Mouse (Mus musculus): ENCODE measurements at regions not wholly inside any gene's neighbourhood (a gene's known extent, or its start where the extent isn't known, plus 50 kb on each side); places are given as distances from the start of the nearest gene placed in this dataset.

DNA sequence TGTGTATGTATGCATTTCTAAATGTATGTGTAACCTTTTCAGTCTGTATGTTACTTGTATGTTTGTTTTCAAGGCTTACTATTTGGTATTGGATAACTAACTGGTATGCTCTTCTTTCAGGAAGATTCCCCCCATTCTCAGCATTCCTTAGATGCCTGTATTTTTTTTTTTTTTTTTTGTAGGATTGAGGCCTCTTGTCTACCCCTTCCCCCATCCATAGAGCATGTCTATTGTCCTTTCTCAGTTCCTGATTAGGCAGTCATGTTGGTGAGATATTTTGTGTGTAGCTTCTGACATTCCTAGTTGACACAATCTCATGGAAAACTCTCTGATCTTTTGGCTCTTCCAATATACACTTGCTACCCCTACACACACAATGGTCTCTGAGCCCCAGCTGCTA, 262.8 kb upstream of the Tbc1d2b start:
- TF ChIP-seq EP300 (IDR thresholded peaks at IDR 0.05; ENCODE audit: low read length) (no peak), POLR2A (IDR thresholded peaks at IDR 0.05; ENCODE audit: low read depth, low read length) (no peak), MAZ (IDR thresholded peaks at IDR 0.05; ENCODE audit: low read depth, low read length) (no peak), CTCF (conservative IDR thresholded peaks at IDR 0.05 in 1 of 2, IDR thresholded peaks at IDR 0.05 in 1 of 2; ENCODE audit: low read depth in 2 of 2, low read length in 2 of 2) (no peak)
